Comparison of ENCODE assay signal across 8 mouse cellular contexts in the genomic region with DNA sequence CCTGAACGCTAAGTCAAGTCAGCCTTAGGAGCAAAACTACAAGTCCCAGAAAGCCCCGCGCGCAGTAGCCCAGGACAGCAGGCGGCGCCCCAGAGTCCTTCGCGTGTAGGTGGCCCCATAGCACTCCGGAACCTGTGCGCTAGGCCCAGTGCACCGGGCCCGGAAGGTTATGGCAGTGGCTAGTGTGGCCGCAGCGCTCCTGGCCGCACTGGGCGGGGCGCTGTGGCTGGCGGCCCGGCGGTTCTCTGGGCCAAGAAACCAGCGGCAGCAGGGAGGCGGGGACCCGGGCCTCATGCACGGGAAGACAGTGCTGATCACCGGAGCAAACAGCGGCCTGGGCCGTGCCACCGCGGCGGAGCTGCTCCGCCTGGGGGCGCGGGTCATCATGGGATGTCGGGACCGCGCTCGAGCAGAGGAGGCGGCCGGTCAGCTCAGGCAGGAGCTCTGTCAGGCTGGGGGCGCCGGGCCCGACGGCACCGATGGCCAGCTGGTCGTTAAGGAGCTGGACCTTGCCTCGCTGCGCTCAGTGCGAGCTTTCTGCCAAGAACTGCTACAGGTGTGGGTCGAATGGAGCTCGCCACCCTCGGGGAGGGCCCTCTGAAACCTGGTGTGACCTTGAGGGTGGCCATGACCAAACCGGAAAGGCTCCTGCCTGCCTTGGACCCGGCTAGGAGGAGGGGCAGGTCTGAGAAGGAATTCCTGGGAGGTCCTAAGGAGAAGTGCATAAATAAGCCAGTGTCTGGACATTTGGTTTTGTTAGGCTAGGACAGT. TPM values are rescaled to one million over a fixed set of nuclear protein-coding genes. Genes with fewer than 3 reads are reported as not detected.
DNase-seq lines count a peak whose midpoint lies in the region; ATAC-seq and TF ChIP-seq lines count a peak whose summit lies in the region.

A gene (plus strand): TSS at position 102 of the 771 bp plus-strand sequence.

- peaks cover 8% of the 10 kb centered on the region for H3K36me3 ChIP-seq in G1E (replicated peaks)
- 0 out of 2 replicates have a peak, but pooled peaks cover 7% of the 10 kb centered on the region for H3K36me3 ChIP-seq in forebrain, postnatal 0 days (ENCODE audit: insufficient read depth)
- peaks cover 8% of the 10 kb centered on the region; the same call in 1 of the 2 replicates for H3K36me3 ChIP-seq in lung, embryonic 15.5 days

- TF ChIP-seq POLR2A in cerebellum, adult 2 months (IDR thresholded peaks at IDR 0.05; ENCODE audit: borderline replicate concordance, insufficient read depth, low read length), result peak; percentile 51; the same call in 1 of the 2 replicates

- peak within 1 kb of the TSS; percentile 97 for H3K27ac ChIP-seq in cerebellum, adult 2 months (ENCODE audit: insufficient read depth, low read length)
- H3K27ac ChIP-seq in forebrain, postnatal 0 days (ENCODE audit: low read depth, low read length), result peak within 1 kb of the TSS; percentile 80
- peak within 1 kb of the TSS; percentile 96 for H3K27ac ChIP-seq in lung, embryonic 15.5 days

- H3K9me3 ChIP-seq in G1E (replicated peaks), result no peaks in the 10 kb centered on the region
- H3K9me3 ChIP-seq in forebrain, postnatal 0 days (ENCODE audit: low read length), result no peaks in the 10 kb centered on the region
- H3K9me3 ChIP-seq in lung, embryonic 15.5 days, result no peaks in the 10 kb centered on the region

- under 1% methylated on average over 53 of the region's 53 CpGs for WGBS in cerebellum, adult 2 months
- WGBS in forebrain, postnatal 0 days, result under 1% methylated on average over 53 of the region's 53 CpGs
- WGBS in lung, embryonic 15.5 days, result under 1% methylated on average over 53 of the region's 53 CpGs

- peak within 1 kb of the TSS; percentile 97 for H3K9ac ChIP-seq in forebrain, postnatal 0 days
- peak within 1 kb of the TSS; percentile 79 for H3K9ac ChIP-seq in lung, embryonic 15.5 days

- H3K4me1 ChIP-seq in G1E (ENCODE audit: insufficient read depth, low read depth, low read length), result peaks cover 5% of the 10 kb centered on the region; the same call in 1 of the 2 replicates
- H3K4me1 ChIP-seq in cerebellum, adult 2 months (ENCODE audit: control insufficient read depth, insufficient read depth, low read length), result no peaks in the 10 kb centered on the region
- peaks cover 12% of the 10 kb centered on the region; the same call in 1 of the 2 replicates for H3K4me1 ChIP-seq in forebrain, postnatal 0 days (ENCODE audit: insufficient read depth)
- H3K4me1 ChIP-seq in lung, embryonic 15.5 days, result peaks cover 7% of the 10 kb centered on the region

- TF ChIP-seq CTCF in G1E (IDR thresholded peaks at IDR 0.05; ENCODE audit: low read depth, low read length), result 0 out of 2 replicates have a peak, but pooled peaks have one; percentile 6
- TF ChIP-seq CTCF in cerebellum, adult 2 months (IDR thresholded peaks at IDR 0.05; ENCODE audit: borderline replicate concordance, insufficient read depth, low read depth, low read length), result peak; percentile 49; the same call in 1 of the 2 replicates
- TF ChIP-seq CTCF in forebrain, postnatal 0 days (IDR thresholded peaks at IDR 0.05; ENCODE audit: low read depth), result peak; percentile 81

- H3K4me3 ChIP-seq in G1E (ENCODE audit: low read depth, low read length), result peak within 1 kb of the TSS; percentile 90
- H3K4me3 ChIP-seq in cerebellum, adult 2 months (replicated peaks; ENCODE audit: insufficient read depth, low read depth, low read length), result peak within 1 kb of the TSS; percentile 93
- peak within 1 kb of the TSS; percentile 74 for H3K4me3 ChIP-seq in forebrain, postnatal 0 days (ENCODE audit: low read depth, low read length)
- H3K4me3 ChIP-seq in lung, embryonic 15.5 days, result peak within 1 kb of the TSS; percentile 66

- H3K27me3 ChIP-seq in G1E (ENCODE audit: insufficient read depth, low read length), result no peaks in the 10 kb centered on the region
- H3K27me3 ChIP-seq in cerebellum, adult 2 months (ENCODE audit: control insufficient read depth, insufficient read depth, low read length), result no peaks in the 10 kb centered on the region
- H3K27me3 ChIP-seq in forebrain, postnatal 0 days (ENCODE audit: insufficient read depth, low read length), result no peaks in the 10 kb centered on the region
- H3K27me3 ChIP-seq in lung, embryonic 15.5 days, result no peaks in the 10 kb centered on the region

- H3K4me2 ChIP-seq in forebrain, postnatal 0 days (ENCODE audit: low read depth), result peak within 1 kb of the TSS; percentile 88
- peak within 1 kb of the TSS; percentile 73 for H3K4me2 ChIP-seq in lung, embryonic 15.5 days

- peak; percentile 87 for DNase-seq in G1E (ENCODE audit: low spot score)
- peak; percentile 96 to 98 for DNase-seq in cerebellum, adult 2 months
- peak; percentile 93 for DNase-seq in forebrain, postnatal 0 days
- DNase-seq in heart, postnatal 4 days, result peak; percentile 96
- DNase-seq in layer of hippocampus, adult 8-10 months (ENCODE audit: low spot score in 2 of 2), result peak; percentile 91 to 98
- DNase-seq in ovary, adult 18-20 months (ENCODE audit: low spot score), result peak; percentile 90
- DNase-seq in thymus, postnatal 0 days (ENCODE audit: low spot score), result peak; percentile 92

- peak; percentile 97 for ATAC-seq in G1E (ENCODE audit: extremely low read depth, insufficient number of reproducible peaks, low FRiP score, poor library complexity, severe bottlenecking)
- ATAC-seq in forebrain, postnatal 0 days, result peak; percentile 99
- peak; percentile 97 for ATAC-seq in lung, embryonic 15.5 days (ENCODE audit: borderline replicate concordance, extremely low read depth, low FRiP score, low TSS enrichment)

RNA-seq across cellular contexts. Expression of the gene that starts here (rescaled TPM):
- total RNA-seq in G1E (2014; fragmentation: Nextera tagmentation), result 20.5 and 25.0 TPM in 2 replicates
- total RNA-seq in G1E (2017), result 15.0 and 15.9 TPM in 2 replicates
- 10.2 and 13.9 TPM in 2 replicates for polyA plus RNA-seq in G1E (2012)
- polyA plus RNA-seq in cerebellum, adult 2 months (2012; rRNA removed), result 38.4 and 39.9 TPM in 2 replicates
- total RNA-seq in forebrain, postnatal 0 days (2014; rRNA removed), result 44.4 and 51.9 TPM in 2 replicates
- 42.6 and 43.5 TPM in 2 replicates for polyA plus RNA-seq in forebrain, postnatal 0 days (2015; fragmentation: Nextera tagmentation; extraction: Ambion mirVana)
- 10 to 100 TPM; 42.2 to 44.5 TPM for total RNA-seq in heart, postnatal 4 days (2021)
- 10 to 100 TPM; 33.4 to 40.2 (median 36.3) TPM for total RNA-seq in layer of hippocampus, adult 8-10 months (2022)
- 30.2 and 36.0 TPM in 2 replicates for polyA plus RNA-seq in lung, embryonic 15.5 days (2015; fragmentation: Nextera tagmentation; extraction: Ambion mirVana)
- 34.8 and 38.7 TPM in 2 replicates for polyA plus RNA-seq in thymus, postnatal 0 days (2015; fragmentation: Nextera tagmentation; extraction: Ambion mirVana)

Comparison
In these comparisons a context has a peak if more than half of its experiments do, and no peak if none do; other contexts are left out.
1. Peak in every context shown above with its lines: DNase-seq, ATAC-seq, H3K4me3 ChIP-seq and H3K27ac ChIP-seq.
2. CTCF ChIP-seq: peak in every context shown above with its lines; median percentile 81 in forebrain, postnatal 0 days; 49 in cerebellum, adult 2 months; 6 in G1E.